Mouse (Mus musculus) embryo, embryonic 11 days (tissue): ENCODE measurements around the gene Serpinf2.

Source experiments
- DNase-seq: peaks from one replicate; pipeline ENCODE4 v3.0.0-alpha.2; 2015

Gene Serpinf2

DNA sequence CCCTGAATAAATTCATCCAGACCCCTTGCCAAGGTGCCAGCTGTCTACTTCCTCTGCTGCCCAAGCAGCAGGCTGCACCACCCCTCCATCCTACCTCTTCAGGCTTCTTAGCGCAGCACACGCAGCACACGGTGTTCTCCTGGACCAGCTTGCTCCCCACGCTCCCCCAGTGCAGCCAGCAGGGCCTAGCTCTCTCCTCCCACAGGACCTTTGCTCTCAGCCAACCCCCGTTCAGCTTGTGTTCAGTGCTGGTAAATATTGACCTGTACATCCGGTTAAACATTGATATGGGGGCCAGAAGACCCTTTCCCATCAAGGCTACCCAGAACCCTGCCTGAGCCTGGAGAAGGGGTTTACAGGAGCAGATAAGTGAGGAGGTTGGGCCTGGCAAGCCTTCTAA lies at the start of gene Serpinf2:
Gene Serpinf2 (minus strand): TSS at position 229 of the 400 bp plus-strand sequence.
- no peak for DNase-seq

DNA sequence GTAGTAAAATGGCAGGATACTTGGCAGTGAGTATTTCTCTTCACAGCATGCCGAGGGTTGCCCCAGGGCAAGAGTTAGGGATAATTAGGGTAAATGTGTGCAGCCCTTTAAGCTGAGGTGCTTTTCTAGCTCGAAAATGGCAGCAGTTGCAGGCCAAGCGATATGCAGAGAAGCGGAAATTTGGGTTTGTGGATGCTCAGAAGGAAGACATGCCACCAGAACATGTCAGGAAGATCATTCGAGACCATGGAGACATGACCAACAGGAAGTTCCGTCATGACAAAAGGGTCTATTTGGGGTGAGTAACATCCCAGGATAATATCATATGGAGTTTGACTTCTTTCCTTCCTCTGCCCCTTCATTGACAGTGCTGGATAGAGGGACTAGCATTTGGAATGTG lies 48.1 kb upstream of the Serpinf2 start:
- DNase-seq: no peak

DNA sequence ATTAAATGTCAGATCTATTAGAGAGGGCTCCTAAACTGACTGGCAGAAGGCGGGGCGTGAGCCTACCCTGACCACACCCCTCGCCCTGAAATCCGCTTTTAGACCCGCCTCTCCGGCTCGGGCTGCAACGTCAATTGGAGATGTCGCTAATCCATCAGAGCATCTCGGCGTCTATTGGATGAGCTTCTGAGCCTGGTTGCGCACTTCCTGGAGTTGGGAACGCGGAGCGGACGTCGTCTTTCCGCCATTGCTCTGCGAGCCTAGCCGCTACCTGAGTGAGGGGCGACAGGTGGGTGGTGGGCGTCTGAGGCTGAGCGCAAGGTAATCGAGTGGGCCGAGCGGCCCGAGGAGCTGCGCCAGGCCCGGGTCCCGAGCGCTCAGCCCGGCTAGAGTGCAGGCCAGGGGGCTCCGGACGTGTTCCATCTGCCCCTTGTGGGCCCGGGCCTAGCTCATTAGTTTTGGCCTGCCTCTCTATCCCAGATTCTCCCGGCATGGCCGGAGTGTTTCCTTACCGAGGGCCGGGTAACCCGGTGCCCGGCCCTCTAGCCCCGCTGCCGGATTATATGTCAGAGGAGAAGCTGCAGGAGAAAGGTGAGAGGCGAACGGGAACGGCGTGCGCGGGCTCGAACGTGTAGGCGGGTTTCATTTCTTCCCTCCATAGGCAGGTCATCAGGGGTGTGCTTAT lies 47.4 kb upstream of the Serpinf2 start, which contains the start of gene Prpf8:
Gene Prpf8 (plus strand): TSS at position 216 of the 685 bp plus-strand sequence.
- DNase-seq: peak; percentile 98

DNA sequence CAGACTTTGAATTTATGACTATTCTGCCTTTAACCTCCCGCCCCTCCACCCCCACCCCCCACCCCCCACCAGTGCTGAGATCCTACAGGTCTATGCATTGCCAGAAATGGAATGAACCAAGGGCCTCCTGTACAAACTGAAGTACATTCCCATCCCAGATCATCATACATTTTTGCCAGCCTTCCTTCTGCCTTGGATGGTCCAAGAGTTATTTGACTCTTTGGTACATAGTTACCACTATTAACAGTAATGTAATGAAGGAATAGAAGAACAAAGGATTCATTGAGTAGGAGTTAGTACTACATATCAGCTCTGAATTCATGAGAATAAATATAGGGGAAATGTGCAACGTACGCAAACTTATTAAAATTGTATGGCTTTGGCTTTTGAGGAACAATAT lies 46.8 kb upstream of the Serpinf2 start:
- DNase-seq: no peak

DNA sequence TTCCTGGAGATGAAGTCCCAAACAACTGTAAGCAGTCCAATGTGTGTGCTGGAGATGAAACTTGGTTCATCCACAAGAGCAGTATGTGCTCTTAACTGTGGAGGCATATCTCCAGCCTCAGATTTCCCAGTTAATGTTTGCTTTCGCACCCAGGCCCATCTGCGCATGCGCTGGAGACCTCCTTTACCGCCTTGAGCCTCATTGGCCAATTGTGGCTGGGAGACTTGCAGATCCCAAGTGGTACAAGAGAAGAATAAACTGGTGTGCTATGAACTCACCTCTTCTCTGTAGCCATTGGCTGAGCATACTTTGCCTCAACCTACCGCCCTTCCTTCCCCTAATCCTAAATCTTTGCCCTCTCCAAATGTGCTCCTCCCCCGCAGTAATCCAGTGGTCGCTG lies 34.0 kb upstream of the Serpinf2 start:
- DNase-seq: peak; percentile 16

DNA sequence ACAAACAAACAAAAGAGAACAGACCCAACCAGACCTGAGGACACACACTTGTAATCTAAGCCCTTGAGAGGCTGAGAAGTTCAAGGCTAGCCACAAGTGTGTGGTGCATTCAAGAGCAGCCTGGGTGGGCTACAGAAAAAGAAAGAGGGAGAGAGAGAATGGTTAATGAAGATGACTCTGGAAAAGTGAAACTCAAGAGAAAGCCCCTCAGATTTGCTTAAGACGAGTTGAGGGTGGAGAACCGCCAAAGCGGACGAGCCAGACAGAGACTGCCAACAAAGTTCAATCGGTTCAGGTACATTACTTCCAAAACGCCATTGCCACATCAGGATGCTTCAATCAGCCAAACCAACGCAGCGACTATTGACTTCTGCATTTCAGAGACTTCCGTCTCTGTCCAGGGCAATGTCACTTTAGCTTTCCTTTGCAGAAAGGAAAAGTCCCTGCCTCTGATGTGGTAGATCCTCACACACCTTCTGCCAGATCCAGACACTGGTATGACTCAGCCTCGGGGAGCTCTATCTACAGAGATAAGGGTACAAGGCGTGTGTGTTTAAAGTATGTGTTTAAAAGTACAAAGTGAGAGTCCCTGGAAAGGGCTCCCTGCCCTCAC lies 33.2 kb upstream of the Serpinf2 start:
- no peak for DNase-seq

DNA sequence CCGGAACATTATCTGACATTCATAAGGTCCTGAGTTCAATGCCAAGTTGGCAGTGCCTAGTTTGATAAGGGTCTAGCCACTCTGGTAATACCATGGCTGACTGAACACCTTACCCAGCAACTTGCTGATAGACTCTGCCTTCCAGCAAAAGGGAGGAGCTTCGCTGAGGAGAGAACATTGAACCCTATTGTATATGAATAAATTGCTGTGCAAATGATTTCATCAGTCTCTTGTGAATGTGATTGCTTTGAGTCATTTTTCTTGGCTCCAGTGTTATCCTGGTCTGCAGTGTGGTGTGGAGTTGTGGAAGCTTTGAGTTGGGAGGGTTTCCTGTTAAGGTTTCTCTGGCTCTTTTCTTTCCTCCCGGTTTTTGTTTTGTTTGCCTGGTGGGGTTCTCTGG lies 31.3 kb upstream of the Serpinf2 start:
- DNase-seq: no peak

DNA sequence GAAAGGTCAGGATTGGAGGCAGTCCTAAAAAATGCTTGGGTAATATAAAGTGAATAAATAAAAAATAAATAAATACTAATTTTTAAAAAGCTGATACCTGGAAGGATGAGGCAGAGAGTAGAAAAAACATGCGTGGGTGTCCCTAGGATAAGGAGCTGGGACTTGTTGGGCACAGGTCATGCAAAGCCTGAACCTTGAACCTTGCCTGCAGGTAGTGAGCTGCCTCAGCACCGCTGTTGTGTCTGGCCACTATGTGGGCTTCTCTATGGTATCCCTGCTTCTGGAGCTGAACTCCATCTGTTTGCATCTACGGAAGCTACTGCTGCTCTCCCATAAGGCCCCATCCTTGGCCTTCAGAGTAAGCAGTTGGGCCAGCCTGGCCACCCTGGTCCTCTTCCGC lies 29.9 kb upstream of the Serpinf2 start:
- no peak for DNase-seq

DNA sequence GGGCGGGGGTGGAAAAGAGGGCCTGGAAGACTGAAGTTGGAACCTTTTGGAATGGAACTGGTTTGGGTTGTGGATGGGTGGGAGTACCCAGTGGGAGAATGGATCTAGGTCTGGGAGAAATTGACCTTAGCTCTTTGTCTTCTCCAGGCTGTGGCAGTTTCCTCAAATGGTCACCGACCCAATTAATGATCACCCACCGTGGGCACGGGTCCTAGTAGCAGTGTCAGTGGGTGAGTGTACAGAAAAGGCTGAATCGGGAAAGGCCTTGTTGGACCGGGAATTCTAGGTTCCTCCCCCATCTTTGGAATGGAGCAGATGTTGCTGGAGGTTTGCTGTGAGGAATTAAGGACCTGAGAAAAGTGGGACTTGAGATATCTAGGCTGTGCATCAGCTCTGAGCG lies 29.0 kb upstream of the Serpinf2 start:
- DNase-seq: no peak

DNA sequence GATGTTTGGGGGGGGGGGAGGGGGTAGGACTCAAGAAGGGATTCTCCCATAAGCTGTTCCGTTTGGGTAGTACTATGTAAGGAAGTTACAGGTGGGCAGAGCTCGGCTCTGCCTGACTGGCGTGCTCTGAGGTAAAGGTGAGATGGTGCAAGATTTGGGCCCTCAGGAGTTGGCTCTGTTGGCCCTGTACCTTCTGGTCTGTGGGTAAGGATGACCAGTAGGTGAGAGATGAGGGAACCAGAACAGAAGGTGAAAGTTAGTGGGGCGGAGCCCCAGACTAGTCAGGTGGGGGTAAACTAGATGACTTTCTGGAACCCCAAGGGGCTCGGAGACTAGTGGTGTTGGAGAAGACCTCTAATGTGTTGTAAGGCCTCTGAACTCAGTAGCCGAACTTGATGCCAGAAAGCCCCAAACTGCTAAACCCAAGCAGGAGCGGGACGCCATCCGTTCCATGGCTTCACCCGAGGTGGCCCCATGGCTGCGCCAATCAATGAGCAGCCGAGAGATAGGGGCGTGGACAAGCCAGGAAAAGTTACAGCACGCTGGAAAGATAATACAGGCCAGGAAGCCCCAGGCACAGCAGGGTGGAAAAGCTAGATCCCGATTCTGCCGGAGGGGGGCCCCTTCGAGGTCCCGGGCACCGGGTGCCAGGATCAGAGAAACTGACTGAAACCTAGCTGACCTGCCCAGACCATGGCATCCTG lies 28.3 kb upstream of the Serpinf2 start:
- DNase-seq: peak; percentile 73

DNA sequence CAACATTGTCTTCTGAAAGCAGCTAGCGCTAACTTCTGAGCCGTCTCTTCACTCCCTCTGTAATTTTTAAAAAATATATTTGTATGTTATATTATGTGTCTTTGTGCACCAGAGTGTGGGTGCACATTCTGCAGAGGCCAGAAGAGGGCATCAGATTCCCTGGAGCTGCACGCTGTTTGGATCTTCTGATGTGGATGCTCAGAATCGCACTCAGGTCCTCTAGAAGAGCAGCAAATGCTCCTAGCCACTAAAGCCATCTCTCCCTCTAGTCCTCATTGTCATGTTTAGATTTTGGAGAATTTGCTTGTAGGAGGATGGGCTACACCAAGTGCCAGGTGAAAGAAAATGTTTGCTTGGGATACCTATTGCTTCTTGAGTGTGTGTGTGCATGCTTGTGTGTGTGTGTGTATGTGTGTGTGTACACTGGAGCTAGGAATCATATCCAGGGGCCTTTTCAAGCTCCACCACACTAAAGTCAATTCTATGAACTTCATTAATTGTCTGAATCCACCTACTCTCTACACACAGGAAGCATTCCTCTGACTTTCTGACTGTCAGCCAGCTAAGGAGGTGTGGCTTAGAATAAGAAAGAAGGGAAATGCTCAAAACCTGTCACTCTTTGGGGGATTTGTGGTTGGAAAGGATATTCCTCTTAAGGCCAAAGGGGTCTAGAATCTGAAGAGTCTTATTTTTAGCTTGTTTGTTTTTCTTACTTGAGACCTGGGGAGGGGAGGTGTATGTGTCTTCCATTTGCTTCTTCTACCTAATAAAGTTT lies 27.5 kb upstream of the Serpinf2 start:
- no peak for DNase-seq

DNA sequence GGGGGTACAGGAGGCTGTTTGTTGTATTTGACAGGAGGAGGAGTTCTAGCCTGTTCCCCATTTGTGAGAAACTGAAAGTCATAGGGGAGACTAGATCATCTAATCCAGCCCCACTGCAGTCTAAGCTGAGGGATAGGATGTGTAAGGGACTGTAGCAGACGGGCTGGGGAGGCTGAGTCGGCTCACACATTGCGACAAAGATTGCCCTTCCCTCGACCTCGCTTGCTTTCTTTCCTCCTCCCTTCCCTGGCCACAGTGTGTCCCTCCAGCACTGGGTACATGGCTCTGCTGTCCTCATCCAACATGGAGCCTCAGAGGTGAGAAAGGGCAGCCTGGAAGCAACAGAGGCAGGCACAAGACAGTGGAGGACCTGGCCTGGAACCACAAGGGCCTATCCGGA lies 25.7 kb upstream of the Serpinf2 start:
- DNase-seq: no peak

DNA sequence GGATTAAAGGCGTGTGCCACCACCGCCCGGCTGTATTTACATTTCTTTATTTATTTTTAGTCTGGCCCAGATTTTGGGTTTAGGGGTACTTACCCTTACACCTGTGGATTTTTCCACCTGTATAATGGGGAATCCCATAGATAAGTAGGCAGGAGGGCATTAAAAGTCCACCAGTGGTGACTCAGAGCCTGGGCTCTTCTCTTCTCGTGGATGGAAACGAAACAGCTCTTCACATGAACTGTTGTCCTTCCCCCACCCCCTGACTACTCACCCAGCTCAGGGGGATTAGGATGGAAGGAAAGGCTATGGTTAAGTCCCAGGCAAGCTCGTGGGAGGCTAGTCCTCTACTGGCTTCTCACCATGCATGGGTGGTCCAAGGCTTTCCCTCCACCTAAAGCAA lies 25.0 kb upstream of the Serpinf2 start:
- no peak for DNase-seq

DNA sequence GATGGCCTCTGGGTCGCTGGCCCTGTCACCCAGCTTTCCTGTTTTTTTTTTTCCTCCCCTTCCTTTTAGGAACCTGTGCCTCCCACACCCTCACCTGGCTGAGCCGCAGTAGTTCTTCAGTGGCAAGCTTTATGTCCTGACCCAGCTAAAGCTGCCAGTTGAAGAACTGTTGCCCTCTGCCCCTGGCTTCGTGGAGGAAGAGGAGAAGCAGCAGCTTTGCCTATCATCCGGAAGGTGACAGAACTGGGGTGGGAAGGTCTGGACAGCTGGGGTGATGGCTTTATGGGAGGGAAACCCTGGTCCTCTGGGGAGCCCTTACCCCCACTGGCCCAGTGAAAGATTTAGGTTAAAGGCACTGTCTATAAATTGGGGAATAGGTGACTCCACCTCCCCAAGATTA lies 24.2 kb upstream of the Serpinf2 start:
- DNase-seq: no peak

DNA sequence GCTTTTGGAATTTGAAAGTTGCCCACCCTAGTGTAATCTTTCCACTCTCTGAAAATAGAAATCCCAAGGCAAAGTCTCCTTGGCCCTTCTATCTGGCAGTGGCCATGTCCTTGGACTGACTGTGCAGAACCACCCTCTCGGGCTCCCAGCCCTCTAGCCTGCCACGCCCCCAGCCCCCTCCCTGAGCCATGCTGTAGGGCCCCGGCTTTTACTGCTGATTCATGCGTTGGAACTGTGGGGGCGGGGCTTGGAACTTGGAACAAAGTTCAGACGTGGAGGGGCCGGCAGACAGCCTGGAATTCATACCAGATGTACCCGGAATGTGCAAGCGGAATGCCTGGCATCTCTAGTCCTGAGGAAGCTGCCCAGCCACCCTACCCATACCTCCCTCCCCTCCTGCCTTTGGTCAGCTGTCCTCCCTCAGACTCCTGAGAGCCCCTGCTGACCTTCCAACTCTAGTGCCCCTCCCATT lies 23.5 kb upstream of the Serpinf2 start:
- peak; percentile 93 for DNase-seq

DNA sequence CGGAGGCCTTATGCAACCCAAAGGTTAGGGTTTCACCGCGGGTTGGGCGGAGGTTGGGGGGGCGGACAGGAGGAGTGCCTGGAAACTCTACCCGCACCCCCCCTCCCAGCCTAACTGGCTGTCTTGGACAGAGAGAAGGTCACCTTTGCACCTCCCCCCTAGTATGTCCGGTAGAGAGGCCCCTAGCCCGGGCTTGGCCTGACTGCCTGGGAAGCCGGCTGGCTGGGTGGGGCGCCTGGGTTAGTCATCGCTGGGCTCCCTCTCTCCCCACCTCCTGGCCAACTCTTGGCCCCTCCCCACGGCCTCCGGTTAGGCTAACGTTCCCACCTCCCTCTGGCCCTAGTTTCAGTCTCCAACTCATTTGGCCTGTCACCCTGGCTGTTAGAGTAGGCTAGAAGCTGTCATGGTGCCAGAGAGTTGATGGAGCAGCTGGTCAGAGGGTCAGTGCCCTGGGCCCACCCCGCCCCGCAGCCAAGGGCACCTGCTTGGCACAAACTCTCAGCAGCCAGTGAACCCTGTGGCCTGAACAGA lies 22.9 kb upstream of the Serpinf2 start:
- peak; percentile 30 for DNase-seq

DNA sequence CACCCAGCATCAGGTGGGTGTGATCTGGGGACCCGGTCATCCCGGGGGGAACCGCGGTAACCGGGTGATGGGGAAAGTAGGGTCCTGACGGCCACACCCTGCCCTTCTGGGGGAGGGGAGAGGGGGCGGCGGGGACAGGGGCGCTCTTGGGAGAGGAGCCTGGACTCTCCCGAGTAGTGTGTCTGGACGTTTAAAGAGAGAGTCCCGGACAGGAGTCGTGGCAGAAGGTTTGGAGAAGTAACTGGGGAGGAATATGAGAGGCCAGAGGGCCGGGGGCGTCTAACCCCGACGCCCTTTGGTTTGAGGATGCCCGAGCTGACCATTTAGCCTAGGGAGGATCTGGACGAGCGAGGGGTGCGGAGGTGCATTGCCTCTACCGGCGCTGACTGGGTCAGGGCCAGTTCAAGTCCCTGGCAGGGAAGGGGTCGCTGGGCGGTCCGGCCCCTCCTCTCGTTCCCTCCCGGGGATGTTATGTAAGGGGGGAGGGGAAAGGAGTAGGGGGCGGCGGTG lies 22.4 kb upstream of the Serpinf2 start:
- DNase-seq: no peak

DNA sequence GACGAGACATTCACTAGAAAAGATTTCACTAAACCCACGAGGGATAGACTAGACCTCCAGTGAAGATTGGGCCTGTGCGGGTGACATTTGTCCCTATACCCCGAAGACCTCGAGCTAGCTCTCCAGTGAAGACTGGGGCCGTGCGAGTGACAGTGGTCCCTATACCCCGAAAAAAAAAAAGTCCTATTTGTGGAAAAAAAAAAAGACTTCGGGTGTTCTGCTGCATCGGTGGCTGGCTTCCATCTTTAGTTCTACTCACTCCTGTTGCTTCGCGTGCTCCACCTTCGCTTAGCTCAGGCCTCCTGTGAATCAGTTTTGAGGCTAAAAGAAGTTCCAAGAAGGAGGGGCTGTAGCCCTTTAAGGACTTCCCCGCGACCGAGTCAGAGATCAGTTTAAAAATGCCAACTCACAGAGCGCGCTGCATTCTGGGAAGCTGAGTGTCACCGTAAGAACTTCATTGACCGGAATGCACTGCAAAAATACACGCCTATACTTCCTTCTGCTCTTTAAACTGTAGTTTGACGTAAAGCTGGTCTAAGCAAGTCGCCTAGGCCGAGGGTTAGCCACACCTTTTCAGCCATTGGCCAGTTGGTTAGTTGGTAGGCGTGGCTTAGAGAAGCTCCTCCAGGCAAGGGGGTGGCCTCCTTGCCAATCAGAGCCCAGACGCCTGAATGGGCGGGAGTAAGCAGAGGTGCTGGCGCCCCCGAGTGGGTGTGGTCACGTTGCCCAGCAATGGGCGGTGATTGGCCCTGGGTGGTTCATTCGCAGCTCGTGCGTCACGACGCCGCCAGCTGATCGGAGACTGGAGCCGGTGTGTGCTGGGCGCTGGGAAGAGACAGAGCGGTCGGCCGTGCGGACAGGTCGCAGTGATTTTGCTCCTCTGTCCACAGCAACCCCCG lies 21.7 kb upstream of the Serpinf2 start, which contains the start of gene Tlcd2:
Gene Tlcd2 (plus strand): TSS at position 872 of the 899 bp plus-strand sequence.
- peak; percentile 100 for DNase-seq

DNA sequence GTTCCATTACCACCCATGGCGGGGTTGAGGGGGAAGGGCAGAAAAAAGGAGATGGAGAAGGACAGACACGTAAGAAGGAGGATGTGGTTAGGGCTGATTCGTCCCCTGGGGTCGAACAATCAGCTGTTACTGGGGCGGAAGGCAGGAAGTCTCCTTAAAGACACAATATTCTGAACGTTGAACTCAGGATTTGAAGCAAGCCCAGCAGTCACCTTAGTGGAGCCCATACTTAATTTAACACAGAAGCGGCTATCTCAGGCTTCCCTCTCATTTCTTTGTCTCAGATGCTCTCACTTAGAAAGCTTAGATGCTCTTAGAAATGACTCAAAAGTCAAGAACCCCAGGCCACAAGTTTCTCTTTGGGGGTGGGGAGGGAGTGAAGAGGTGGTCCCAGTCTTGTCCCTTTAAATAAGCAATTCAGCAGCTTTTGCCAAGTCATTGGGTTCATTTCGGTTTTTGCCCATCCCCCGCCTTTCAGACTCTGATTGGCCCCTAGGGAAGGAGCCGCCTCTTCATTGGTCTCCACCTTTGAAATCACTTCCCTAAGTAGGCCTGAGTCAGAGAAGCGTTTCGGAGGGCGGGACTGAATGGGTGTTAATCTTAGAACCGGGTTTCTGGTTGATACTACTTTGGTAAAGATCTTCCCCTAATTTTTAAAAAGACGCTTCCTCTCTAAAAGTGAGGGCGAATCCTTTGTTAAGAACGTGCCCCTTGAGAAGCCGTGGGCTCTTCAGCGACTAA lies 20.9 kb upstream of the Serpinf2 start:
- DNase-seq: peak; percentile 94

DNA sequence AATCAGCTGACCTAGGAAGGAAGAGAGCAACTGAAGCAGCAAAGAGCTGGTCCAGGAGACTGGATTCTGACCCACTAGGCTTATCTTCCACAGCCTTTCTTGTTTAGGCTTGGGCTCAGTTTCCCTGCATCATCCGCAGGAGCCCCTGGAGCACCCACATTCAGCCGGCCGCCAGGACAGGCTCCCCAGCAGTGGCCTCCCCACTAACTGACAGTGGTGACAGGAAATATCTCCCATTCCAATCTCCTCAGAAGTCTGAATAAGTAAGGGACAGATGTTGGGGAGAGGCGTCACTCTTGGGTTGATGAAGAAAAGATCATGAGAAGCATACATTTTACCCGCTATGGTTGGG lies 20.3 kb upstream of the Serpinf2 start:
- no peak for DNase-seq

DNA sequence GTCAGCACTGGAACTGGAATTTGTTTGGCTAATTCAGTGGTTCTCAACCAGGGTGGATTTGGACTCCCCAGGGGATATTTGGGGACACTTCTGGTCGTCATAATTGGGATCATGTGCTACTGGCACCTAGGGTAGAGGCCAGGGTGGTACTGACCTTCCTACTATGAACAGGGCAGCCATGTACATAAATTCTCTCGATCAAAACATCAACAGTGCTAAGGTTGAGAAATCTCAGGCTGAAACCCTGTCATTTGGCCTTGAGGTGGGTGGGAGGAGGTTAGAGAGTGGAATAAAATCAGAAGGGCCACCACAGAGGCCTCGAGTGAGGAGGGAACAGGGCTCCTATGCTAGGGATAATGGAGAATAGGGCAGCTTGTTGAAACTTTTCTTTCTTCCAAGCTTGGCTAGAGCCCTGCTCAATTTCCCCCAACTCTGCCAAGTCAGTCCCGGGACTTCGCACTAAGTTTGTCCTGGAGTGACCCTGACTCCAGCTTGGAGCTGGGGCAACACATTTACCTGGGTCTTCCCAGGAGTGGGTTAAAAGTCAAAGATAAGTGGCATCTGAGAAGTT lies 19.8 kb upstream of the Serpinf2 start:
- no peak for DNase-seq
